Mouse (Mus musculus) CD4-positive, CD25-positive, alpha-beta regulatory T cell, adult 4 months (primary cell): ENCODE data around the gene Hnrnpdl. TPM values are rescaled to one million over a fixed set of nuclear protein-coding genes. Genes with fewer than 3 reads are reported as not detected.

Experiments used
- ATAC-seq: one replicate; pipeline ENCODE4 v1.8.0; 2017
- polyA plus RNA-seq, 2 experiments: library from polyadenylated mRNA; unstranded; fragments of 100-300 nt; shearing (Covaris generic); gene quantifications; one replicate each; pipeline ENCODE4 v1.2.1; 2017

The Hnrnpdl gene
- polyA plus RNA-seq: 100 to 1,000 TPM; 120 to 126 TPM

DNA sequence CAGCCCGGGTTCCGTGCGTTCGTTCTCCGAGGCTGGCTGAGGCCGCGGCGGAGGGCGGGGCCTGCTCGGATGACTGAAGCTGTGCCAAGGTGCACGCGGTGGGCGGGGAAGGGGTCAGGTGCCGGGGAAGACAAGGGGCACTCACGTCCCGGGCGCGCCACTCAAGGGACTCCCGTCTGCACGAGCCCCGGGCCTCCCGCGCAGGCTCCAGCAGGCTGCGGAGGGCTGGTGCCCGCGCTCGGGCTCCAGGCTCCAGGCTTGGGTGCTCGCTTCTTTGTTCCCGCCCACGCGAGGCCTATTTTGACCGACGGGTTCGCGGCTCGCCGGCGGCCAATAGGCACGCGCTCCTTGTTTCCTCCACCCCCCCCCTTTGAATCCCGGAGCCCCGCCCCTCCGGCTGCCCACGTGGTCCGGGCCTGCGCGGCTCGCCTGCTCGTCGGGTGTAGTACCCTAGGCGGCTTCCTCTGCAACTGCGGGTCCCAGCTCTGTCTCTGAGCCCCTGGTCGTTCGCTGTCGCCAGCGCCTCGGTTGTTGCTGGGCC, at the start of gene Hnrnpdl, which contains the start of gene Enoph1:
Gene Hnrnpdl (minus strand): TSS at position 63 of the 541 bp plus-strand sequence.
Gene Enoph1 (plus strand): TSS at position 384 of the 541 bp plus-strand sequence.
- ATAC-seq: peak; percentile 66

DNA sequence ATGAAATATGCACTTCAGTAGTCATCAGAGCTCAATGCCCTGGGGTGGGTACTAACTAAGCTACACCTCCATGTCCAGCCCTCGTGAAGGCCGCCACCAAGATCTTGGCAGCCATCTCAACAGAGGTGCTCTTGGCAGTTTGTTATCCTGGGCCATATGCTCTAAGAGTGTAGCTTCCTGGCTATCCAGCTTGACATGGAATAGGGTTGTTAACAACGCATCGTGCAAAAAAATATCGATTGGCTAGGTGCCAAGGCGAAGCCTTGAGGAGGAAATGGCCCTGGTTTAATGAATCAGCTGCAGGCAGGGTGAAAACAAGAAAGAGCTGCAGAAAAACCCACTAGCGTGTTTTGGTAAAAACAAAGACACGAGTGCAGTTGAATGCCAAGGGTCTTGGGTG, 45.6 kb upstream of the Hnrnpdl start:
- ATAC-seq: no peak

DNA sequence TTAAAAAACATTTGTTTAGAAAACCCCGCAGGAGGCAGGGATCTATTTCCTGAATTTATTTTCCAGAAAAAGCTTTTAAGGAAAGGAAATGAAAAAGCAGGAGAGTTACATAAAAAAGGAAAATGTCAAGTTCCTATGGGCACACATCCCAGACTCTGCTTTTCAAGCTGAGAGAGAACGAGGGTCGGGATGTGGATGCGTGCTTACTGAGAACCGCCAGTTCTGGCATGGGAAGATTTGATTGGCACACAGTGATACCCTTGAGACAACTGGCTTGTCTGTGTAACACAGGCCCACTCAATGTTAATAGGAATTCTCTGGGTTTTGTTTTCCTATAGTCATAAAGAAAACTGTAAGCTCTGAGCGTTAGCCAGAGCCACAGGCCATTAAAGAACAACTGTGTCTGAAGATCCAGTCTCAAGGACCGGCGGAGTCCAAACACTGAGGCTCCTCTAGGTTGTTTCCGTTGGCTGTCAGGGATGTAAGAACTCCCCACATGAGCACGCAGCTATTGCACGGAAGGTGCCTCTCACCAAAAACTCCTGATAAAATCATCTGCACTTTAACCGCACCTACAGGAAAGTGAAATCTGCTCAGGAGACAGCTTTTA, 44.6 kb upstream of the Hnrnpdl start:
- ATAC-seq: no peak

DNA sequence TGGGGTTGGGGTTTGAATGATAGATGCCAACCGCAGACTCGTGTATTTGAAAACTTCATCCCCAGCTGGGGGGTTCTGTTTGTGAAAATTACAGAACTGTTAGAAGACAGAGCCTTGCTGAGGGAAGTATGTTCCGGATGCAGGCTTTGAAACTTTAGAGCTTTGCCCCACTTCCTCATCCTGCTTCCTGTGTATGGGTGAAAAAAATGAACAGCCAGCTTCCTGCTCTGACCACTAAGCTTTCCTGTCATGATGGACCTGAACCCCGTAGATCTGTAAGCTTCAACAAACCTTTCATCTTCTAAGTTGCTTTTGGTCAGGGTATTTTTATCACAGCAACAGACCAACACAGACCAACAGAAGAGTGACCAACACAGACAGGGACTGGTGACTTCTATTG, 42.5 kb upstream of the Hnrnpdl start:
- ATAC-seq: no peak

DNA sequence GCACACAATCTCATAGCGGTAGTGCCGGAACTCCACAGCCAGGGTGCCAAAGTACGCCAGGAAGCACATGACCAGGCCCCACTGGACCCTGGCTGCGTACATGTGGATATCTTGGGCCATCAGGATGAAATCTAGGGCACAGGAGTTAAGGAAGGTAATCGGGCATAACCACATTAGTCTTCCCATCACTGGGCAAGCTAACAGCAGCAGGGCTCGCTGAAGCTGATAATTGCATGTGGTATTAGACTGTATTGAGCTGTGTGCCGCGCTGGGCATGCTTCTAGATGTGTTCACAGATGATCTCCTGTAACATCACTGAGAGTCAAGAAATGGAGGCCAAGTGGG, 40.4 kb upstream of the Hnrnpdl start:
- no peak for ATAC-seq

DNA sequence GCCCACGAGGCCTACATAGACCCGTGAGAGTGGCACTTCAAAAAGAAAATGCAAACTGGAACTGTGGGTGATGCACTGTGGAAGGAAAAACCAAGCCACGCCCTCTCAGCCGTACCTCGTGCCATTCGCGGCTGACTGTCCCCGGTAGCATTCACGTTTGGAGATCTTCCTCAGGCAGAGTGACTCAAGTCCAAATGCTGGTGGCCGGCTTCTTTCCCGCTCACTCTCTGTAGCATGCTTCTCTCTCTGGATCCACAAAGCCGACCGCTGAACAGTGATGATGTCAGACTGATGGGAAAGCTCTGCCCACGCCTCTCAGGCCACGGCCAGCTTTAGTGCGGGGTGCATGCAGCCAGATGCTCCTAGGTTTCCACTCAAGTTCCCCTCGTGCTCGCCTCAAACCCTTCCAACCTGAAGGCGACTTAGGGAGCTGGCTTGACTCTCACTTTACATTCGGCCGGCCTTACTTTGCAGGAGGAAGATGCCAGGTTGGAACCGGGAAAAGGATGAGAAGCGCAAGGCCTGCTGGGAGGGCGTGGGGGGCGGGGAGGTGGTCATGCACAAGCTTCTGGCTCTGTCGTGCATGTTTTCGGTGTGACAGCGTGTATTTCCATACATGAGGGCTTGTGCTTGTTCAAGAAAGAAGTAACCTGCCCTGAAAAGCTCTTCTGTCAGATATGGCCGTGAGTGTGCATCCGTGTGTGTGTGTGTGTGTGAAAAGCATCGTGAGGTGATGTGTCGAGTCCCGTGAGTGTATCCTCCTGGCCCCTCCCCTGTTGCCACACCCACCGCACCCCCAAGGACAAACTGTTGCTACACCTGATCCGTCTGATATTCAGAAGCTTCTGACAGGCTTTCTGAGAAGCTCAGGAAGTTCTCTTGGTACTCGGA, 39.8 kb upstream of the Hnrnpdl start:
- peak; percentile 71 for ATAC-seq

DNA sequence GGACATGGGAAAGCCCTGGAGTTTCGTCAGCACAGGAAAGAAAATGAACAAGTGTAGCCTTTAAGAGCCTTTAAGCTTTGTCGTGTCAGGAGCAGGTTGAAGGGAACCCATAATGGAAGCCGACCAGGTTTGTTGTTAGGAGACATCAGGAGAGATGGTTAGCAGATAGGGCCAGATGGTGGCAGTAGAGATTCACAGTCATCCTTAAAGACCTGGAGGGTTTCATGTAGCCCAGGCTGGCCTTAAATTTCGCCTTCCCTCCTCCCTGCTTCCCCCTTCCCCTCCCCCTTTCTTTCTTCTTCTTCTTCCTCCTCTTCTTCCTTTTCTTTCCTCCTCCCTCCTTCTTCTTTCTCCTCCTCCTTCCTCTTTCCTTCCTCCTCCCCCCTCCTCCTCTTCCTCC, 35.1 kb upstream of the Hnrnpdl start:
- no peak for ATAC-seq

DNA sequence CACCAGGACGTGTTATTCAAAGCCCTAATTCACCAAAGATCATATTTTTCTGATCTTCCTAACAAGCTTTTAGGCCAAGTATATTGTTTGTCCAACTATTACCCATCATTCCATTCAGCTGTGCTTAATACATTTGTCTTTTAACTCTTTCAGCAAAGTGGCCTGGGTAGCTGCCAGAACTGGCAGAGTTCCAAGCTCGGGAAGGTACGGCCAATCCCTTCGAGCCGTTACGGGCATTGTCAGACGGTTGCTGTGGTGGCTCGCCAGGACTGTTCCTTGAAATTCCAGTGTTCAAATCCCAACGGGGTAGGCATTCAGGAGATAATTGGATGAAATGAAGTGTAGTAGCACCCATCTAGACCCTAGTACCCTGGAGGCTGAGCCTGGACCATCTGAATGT, 33.1 kb upstream of the Hnrnpdl start:
- no peak for ATAC-seq

DNA sequence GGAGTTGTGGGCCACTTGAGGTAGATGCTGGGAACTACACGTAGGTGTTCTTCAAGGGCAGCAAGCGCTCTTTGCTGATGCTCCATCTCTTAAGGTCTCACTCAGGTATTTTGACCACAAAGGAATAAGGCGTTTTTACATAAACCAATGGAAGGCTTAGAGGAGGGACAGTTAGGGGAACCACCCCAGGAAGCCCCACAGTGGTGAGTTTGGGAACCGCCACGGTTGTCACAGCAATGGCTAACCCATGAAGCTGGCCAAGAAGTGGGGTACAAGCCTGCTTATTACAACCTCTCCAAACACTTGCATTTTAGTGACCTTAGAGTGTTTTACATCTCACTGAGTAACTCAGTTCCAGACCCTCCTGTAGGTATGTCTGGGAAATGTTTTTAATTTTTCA, 32.1 kb upstream of the Hnrnpdl start:
- ATAC-seq: no peak

DNA sequence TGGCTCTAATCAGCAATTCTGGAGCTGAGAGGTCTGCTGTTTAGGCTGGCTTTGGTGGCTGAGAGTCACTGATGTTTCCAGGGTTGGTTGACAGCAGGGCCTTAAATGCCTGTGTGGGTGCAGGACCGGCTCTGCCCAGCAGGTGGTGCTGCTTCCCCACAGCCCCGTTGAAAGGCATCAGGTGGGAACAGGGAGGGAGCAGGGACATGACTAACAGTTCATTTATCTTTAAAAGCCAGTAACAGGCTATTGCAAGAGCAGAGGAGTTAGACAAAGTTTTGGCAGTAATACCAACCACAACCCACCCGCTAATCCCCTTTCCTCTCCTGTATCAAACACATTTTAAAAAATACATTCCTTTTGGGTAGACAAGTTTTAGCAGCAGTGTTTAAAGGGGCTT, 30.8 kb upstream of the Hnrnpdl start:
- ATAC-seq: peak; percentile 80

DNA sequence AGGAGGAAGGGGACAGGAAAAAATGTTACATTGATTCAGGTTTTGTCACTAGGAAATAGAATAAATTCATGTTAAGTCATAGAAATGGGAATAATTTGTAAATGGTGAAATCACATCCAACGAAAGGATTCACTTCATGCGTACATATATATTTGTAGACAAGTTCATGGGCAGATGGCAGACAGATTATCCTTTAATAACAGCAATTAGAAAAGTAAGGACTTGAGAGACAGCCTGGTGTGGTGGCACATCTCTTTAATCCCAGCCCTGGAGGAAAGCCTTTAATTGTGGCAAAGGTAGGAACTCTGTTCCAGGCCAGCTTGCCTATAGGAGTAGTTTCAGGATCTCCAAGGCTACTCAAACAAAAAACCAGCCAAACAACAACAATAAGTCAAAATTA, 30.1 kb upstream of the Hnrnpdl start:
- no peak for ATAC-seq

DNA sequence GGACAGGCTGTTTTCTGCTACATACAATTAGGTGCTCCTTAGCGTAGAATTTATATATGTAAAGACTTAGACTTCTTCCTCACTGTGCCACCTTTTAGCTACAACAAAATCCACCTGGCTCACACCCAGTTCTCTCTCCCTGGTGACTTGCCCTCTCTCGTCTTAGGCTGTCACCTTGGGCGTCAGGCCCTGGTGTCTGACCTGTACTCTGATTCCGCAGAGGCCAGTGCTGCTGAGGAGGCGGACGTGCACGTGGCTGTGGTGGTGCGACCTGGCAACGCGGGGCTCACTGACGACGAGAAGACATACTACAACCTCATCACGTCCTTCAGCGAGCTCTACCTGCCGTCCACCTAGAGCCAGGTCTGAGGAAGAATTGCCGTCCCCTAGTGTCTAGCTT, 28.1 kb upstream of the Hnrnpdl start:
- ATAC-seq: no peak

DNA sequence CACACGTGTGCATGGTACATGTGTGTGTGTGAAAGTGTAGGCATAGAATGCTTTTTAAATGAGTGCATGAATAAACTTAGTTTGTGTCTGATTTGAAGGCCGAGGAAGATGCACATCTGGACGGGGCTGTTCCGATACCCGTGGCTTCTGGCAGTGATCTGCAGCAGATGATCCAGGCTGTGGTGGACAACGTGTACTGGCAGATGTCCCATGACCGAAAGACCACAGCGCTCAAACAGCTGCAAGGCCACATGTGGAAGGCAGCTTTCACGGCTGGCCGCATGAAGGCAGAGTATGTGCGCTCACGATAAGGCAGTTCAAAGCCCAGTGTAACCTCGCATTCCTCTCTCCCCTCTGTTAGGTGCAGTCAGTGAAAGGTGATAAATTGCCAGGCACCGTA, 21.4 kb upstream of the Hnrnpdl start:
- no peak for ATAC-seq

DNA sequence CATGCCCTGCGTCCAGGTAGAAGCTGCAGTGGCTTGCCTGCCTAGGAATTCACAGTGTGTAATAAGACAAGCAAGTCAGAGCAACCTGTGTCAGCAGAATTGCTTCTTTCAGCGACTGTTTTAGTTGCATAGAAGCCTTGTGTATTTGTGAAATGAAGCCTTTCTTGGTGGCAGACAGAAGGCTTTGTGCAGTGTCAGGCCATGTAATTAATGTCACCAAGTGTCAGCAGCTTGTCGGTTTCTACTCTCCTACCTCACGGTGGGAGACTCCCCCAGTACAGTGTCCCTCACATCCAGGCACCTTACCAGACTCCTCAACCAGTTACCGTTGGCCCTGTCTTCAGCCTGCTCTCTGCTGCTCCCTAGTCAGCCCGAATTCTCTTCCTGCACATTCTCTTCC, 19.9 kb upstream of the Hnrnpdl start:
- no peak for ATAC-seq

DNA sequence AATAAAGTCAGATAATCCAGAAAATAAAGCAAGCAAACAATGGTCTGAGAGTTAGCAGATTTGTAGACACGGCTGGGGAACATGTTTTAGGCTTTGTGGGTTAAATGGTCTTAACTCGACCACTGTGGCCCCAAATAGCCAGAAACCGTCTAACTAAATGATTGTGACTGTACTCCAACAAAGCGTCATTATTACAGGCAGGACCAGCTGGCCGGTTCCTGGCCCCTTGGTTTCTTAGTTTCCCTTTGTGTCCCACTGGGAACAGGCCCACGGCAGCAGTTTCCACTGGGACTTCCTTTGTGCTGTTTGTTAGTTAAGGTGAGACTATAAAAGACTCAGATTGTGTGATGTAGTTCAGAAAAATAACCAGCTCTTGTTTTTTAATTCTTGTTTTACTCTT, 19.3 kb upstream of the Hnrnpdl start:
- no peak for ATAC-seq

DNA sequence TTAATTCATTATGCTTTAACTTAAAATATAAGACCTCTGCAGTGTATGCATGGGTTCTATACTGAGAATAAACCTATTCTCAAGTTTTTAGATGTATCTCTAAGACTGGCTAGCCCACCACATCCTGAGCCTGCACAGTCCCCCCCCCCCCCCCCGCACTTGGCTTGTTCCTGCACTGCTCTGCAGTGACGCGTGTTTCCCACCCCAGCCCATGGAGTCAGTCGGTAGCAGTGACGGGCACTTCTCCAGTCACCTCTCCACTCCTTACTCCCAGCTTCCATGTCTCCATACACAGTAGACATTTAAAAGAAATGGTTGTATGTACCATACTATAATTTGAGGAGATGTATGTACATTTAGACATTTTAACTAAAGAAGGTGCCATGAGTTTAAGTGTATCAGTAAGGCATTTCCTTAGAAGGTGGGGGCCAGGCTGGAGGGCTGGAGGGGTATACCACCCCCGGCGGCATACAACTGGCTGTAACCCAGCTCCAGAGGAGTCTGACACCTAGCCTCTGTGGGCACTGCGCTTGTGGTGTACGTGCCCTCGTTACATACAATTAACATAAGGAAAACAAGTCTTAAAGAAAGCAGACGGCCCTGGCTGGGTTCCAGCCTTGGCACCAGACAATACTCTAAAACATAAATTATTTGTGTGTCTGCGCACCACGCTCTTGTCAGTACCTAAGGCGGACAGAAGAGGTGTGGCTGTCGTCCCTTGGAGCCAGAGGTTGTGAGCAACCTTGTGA, 18.2 kb upstream of the Hnrnpdl start:
- ATAC-seq: no peak

DNA sequence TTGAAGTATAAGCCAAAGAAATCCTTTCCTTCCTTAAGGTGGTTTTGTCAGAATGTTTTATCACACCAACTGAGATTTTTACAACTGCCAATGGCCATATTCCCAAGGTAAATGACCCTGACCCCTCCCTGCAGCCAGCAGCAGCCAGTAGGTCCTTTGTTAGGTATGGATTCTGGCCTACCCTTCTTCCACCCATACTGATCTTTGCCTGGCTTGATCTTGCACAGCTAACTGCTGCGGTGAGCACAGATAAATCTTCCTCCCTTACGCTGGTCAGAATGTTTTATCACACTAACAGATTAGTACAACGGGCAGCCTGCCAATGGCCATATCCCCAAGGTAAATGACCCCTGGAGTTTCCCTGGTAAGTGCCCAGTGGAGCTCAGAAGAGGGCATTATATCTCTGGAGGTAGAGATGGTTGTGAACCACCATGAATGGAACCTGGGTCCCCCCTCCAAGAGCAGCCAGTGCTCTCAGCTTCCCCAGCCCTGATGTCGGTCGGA, 16.5 kb upstream of the Hnrnpdl start:
- no peak for ATAC-seq

DNA sequence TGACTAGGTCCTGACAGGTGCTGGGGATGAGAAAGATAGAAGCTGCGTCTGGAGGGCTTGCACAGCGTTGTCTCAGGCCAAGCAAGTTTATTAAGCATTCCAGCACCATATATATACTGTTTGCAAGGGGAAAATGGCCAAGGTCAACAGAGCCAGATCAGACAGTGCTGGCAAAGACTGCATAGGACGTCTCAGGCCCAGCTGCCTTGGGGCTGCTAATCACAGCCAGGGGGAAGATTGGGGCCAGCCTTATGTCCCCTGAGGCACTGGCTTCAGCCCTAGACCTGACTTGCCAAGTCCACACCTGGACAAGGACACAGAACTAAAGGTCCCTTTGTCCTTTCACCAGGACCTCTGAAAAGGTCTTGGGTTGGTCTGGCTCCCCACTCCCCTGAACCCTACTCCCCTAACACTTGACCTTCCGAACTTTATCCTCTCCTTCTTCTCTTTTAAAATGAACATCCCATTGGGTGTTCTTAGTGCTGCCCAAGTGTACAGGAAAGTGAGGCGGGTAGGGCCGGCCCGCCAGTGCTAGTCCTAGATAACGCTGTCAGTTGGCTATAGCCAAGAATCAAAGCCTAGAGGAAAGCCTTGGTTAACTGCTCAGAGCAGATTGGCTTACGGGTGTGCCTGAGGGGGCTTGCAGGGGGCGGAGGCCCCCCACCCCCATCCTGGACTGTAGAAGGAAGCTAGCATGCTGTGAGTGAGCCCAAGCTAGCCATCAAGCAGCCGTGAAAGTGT, 15.5 kb upstream of the Hnrnpdl start:
- no peak for ATAC-seq

DNA sequence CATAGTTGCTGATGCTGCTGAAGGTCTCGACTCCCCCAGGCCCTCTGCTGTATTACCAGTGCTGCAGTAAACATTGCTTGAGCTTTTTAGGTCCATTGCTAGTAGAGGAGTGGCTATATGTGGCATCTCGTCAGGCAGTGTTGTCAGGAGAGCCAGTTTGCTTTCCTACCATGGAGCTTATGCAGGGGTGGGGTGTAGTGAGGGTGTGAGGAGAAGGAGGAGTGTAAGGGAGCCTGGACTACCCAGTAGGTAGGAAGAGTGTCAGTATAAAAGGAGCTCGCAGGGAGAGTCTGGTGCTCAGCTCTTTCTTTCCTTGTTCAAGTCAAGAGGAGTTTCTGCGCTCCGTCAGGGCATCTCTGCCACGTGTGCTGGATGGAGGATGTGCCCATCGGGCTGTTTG, 13.3 kb upstream of the Hnrnpdl start:
- no peak for ATAC-seq

DNA sequence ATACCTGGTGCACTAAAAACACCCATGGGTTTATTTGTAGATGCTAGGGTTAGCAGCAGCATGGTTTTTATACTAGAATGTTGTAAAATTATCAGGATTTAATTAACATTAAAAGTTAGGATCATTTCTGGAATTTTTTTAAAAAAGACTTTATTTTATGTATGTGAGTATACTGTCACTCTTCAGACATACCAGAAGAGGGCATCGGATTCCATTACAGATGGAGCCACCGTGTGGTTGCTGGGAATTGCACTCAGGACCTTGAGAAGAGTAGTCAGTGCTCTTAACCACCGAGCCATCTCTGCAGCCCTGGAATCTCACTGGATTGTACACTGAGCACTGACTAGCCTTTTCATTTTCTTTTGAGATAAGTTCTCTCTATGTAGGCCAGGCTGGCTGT, 10.4 kb upstream of the Hnrnpdl start:
- ATAC-seq: no peak

DNA sequence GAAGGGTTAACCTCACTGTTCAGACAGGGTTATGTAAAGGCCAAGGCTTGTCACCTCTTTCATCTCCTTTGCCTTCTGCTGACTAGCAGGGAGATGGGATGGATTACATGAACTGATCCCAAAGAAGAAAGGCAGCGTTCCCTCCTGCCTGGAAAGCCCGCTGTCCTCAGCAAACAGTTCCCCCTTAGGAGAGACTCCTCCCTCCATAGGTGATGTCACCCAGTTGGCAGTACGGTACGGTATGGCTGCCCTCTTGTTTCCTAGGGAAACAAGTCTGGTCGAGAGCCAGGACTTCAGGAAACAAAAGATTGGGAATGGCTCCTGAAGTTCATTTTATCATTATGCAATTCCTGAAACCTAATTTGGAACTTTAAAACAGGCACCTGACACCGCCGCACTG, 8.4 kb upstream of the Hnrnpdl start:
- no peak for ATAC-seq

DNA sequence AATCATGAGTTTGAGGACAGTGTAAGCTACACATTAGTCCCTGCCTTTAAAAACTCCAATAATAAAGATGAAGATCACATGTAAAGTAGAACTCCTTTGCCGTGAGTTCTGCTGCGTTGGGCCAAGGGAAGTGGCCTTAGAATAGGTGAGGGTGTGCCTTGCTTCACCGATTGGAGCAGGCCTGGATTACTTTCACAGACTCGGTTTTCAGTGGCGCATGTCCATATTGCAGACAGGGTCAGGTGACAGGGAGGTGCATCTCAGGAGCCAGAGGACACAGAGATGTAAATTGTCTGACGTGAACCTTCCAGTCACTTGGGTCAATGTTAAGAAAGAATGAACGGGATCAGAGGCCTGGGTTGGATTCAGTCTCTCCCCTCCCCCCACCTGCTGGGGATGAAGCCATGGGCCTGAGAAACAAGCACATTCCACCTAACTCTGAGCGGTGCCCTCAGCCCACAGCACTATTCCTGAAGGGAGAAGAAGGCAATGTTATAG, 7.7 kb upstream of the Hnrnpdl start:
- ATAC-seq: no peak
